Mouse (Mus musculus) kidney, embryonic 15.5 days (tissue): Measurements from ENCODE around the gene Klhl26. TPM values are rescaled to one million over a fixed set of nuclear protein-coding genes. Genes with fewer than 3 reads are reported as not detected.

Source experiments
- ATAC-seq: fragments of 200-750 bp; cut with Nextera tagmentation; replicated peaks from 2 replicates; pipeline ENCODE4 v1.8.0; 2017; ENCODE audit warnings: moderate TSS enrichment; ENCODE audit not compliant: low FRiP score
- H3K27ac ChIP-seq: fragments of 300-500 bp; sonication (generic); 2 replicates; pipeline ENCODE4 v1.5.1; 2015; ENCODE audit warnings: mild to moderate bottlenecking, inconsistent platforms
- H3K27me3 ChIP-seq: fragments of 300-500 bp; sonication (generic); 2 replicates; pipeline ENCODE4 v1.6.1; 2015; ENCODE audit warnings: inconsistent platforms
- H3K36me3 ChIP-seq: fragments of 300-500 bp; sonication (generic); 2 replicates; pipeline ENCODE4 v1.6.1; 2015; ENCODE audit warnings: inconsistent platforms
- H3K4me1 ChIP-seq: fragments of 300-500 bp; sonication (generic); 2 replicates; pipeline ENCODE4 v1.6.1; 2015; ENCODE audit warnings: inconsistent platforms
- H3K4me2 ChIP-seq: fragments of 300-500 bp; sonication (generic); 2 replicates; pipeline ENCODE4 v1.6.1; 2015; ENCODE audit warnings: moderate library complexity, mild to moderate bottlenecking, inconsistent platforms
- H3K4me3 ChIP-seq: fragments of 300-500 bp; sonication (generic); replicated peaks from 2 replicates; pipeline ENCODE4 v1.5.1; 2015; ENCODE audit warnings: mild to moderate bottlenecking, inconsistent platforms
- H3K9ac ChIP-seq: fragments of 300-500 bp; sonication (generic); 2 replicates; pipeline ENCODE4 v1.6.1; 2015; ENCODE audit warnings: mild to moderate bottlenecking, inconsistent platforms
- H3K9me3 ChIP-seq: fragments of 300-500 bp; sonication (generic); replicated peaks from 2 replicates; pipeline ENCODE4 v1.6.1; 2016; ENCODE audit warnings: inconsistent platforms
- WGBS: fragments of 180-500 bp; shearing (Covaris S2); methylation state at CpG from one replicate; pipeline ENCODE4 v1.1.7; 2015; ENCODE audit warnings: mixed read lengths; 5-methylcytosine and 5-hydroxymethylcytosine counted together
- polyA plus RNA-seq: library from polyadenylated mRNA; unstranded; fragments of >200 nt; fragmentation: Nextera tagmentation; extraction: Ambion mirVana; gene quantifications from 2 replicates; pipeline ENCODE4 v1.2.1, GENCODE M21; 2015

Gene Klhl26
- polyA plus RNA-seq, 1 experiment from 2014 or later, result 23.5 TPM

DNA sequence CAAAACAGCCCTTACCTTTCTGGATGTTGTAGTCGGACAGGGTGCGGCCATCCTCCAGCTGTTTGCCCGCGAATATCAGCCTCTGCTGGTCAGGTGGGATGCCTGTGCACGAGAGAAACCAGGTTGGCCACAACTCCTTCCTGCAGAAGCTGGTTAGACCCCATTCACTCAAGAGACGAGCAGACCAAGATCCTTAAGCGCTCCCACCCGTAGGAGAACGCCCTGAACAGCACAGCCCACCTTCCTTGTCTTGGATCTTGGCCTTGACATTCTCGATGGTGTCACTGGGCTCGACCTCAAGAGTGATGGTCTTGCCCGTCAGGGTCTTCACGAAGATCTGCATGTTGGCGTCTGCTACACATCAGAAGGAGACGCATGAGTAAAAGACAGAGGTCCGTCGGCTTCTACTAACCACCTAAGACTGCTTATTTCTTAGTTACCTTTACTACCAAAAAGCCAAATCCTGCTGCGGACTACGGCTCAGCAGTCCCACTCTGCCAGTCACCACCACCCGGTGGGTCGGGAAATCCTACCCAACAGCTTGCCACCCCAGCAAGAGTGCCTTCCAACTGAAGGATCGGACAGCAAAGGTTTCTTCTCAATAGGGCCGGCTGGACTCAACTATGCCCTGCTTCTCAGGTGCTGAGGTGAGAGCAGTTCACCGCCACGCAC lies 32.6 kb upstream of the Klhl26 start:
- ATAC-seq, result no peak
- peaks cover 52% of the 10 kb centered on the region for H3K4me1 ChIP-seq
- no peaks in the 10 kb centered on the region for H3K9me3 ChIP-seq
- peaks cover 41% of the 10 kb centered on the region for H3K36me3 ChIP-seq
- H3K4me2 ChIP-seq, result peak overlapping the region; percentile 80
- H3K4me3 ChIP-seq, result peak overlapping the region; percentile 90
- H3K27ac ChIP-seq, result peak overlapping the region; percentile 97
- no peaks in the 10 kb centered on the region for H3K27me3 ChIP-seq
- 10% methylated on average over 25 of the region's 25 CpGs for WGBS
- peak overlapping the region; percentile 99 for H3K9ac ChIP-seq

DNA sequence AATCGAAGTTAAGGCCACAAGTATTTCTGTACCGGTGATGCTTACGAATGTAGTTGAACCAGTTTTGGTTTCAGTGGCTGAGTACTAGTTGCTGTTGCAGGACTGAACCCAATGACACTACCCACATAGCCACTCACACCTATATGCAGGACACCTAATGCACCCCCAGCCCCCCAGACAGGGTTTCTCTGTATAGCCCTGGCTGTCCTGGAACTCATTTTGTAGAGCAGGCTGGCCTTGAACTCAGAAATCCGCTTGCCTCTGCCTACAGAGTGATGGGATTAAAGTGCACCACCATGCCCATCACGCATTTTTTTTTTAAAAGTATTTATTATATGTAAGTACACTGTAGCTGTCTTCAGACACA lies 30.2 kb upstream of the Klhl26 start:
- Histone ChIP-seq H3K4me1 (peaks cover 76% of the 10 kb centered on the region), H3K27ac (peak overlapping the region; percentile 97), H3K9ac (no peak overlapping the region), H3K36me3 (peaks cover 24% of the 10 kb centered on the region), H3K4me3 (peak overlapping the region; percentile 72), H3K27me3 (peaks cover 22% of the 10 kb centered on the region), H3K4me2 (no peak overlapping the region; the same call in 1 of the 2 replicates), H3K9me3 (no peaks in the 10 kb centered on the region)
- no peak for ATAC-seq
- WGBS, result 68% methylated on average over 5 of the region's 5 CpGs

DNA sequence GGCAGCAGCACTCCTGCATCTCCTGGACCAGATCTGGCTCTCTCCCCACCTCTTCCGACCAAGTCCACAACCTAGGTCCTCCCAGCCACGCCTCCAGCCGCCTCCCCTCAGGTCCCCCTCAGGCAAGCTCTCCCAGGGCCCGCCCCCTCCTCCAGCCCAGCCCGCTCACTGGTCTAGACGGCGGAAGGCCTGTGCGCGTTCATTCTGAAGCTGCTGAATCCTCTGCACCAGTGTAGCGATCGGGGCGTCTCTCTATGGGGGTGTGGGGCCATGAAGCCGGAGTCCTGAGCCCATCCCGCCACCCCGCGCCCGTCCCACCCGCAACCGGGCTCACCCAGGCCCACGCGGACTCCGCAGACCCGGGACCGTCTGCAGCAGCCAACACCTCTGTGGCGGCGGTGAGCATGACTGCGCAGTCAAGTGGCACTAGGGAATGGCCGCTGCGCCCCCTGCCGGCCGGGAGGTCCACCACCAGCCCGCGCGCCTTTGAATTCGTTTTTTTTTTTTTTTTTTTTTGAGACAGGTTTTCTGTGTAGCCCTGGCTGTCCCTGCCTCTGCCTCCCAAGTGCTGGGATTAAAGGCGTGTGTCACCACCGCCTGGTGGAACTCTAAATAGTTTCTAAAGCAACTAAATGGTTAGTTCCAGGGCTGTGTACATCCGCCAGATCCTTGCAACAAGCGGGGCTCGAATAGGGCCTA lies 29.7 kb upstream of the Klhl26 start, which contains the start of gene Rex1bd:
Gene Rex1bd, minus strand, starts transcription at position 425 of the 699 bp plus-strand sequence.
- Histone ChIP-seq H3K27ac (peak within 1 kb of the TSS; percentile 97), H3K4me1 (peaks cover 76% of the 10 kb centered on the region), H3K4me3 (peak within 1 kb of the TSS; percentile 72), H3K9ac (peak within 1 kb of the TSS; percentile 82), H3K36me3 (peaks cover 24% of the 10 kb centered on the region), H3K27me3 (peaks cover 27% of the 10 kb centered on the region), H3K9me3 (no peaks in the 10 kb centered on the region), H3K4me2 (peak within 1 kb of the TSS; percentile 90)
- peak; percentile 89 for ATAC-seq
- WGBS, result 2% methylated on average over 40 of the region's 40 CpGs

DNA sequence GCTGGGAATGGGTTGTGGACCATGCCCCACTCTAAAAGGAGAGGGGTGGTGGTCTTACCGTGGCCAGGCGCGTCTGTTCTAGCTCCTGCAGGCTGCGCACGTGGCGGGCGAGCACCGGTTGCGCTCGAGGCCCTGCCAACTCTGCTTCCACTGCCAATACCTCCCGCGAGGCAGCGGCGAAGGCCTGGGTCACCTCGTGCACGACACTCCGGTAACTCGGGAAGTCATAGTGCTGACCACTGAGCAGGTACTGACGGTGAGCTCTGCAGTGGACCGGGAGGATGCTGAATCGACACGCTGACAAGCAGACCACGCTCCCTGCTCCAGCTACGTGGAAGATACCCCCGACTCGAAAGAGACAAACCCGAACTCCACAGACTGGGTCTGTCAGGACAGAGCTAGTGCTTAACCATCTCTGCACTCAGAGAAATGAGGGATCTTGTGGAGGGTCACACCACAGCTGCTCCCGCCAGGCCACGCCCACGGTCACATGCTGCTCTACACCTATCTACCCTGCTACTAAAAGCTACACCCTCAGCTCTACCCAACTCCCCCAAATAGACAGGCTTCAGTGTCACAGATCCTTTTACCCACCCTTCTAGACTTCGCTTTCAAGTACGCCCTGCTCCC lies 29.0 kb upstream of the Klhl26 start:
- peak overlapping the region; percentile 72 for H3K4me3 ChIP-seq
- peak overlapping the region; percentile 97 for H3K27ac ChIP-seq
- peak; percentile 12; the same call in 1 of the 2 replicates for ATAC-seq
- peaks cover 77% of the 10 kb centered on the region for H3K4me1 ChIP-seq
- peak overlapping the region; percentile 82 for H3K9ac ChIP-seq
- peak overlapping the region; percentile 90 for H3K4me2 ChIP-seq
- H3K36me3 ChIP-seq, result peaks cover 24% of the 10 kb centered on the region
- WGBS, result 34% methylated on average over 32 of the region's 32 CpGs
- no peaks in the 10 kb centered on the region for H3K9me3 ChIP-seq
- peaks cover 34% of the 10 kb centered on the region for H3K27me3 ChIP-seq

DNA sequence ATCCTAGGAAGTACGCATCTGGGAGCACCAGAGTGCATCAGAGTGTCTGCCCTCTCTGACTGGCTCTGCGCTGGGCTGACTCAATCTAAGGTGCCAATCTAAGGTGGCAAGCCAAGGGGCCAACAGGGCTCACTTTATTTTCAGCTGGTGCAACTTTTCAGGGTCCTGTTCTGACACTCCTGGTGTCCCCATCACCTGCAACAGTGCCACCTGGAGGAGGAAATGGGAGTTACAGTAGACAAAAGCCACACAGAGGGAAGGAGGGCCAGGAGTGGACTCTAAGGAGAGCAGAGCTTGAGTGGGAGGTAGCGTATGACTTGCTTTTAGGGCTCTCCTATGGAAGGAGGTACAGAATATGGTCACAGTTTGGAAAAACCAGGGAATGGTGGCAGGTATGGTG lies 28.1 kb upstream of the Klhl26 start:
- Histone ChIP-seq H3K36me3 (peaks cover 24% of the 10 kb centered on the region), H3K9ac (no peak overlapping the region), H3K4me1 (peaks cover 83% of the 10 kb centered on the region), H3K4me2 (peak overlapping the region; percentile 90; the same call in 1 of the 2 replicates), H3K27me3 (peaks cover 43% of the 10 kb centered on the region), H3K9me3 (no peaks in the 10 kb centered on the region), H3K27ac (no peak overlapping the region), H3K4me3 (no peak overlapping the region)
- ATAC-seq, result no peak
- WGBS, result 71% methylated on average over 3 of the region's 3 CpGs

DNA sequence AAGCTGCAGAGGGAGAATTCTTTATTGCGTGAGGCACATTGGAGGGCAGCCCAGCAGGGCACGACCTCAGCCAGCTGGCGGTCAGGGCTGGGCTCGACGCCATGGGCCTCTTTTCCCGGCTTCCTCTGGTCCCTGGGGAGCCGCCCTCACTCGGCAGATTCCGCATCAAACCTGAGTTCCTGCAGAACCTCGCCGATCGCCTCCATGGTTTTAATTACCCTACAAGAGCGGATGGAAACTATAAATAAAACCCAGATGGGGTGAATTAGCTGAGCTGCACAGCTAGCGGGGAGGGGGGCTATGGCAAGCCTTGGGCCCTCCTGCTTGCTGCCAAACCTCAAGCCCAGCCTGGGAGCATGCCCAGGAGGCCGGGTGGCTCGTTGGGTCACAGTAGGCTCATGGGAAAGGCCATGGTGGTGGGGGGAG lies 27.5 kb upstream of the Klhl26 start:
- ATAC-seq, result no peak
- H3K9ac ChIP-seq, result no peak overlapping the region
- peaks cover 49% of the 10 kb centered on the region for H3K27me3 ChIP-seq
- no peak overlapping the region for H3K4me3 ChIP-seq
- WGBS, result 41% methylated on average over 16 of the region's 16 CpGs
- H3K9me3 ChIP-seq, result no peaks in the 10 kb centered on the region
- no peak overlapping the region for H3K27ac ChIP-seq
- peaks cover 83% of the 10 kb centered on the region for H3K4me1 ChIP-seq
- H3K4me2 ChIP-seq, result peak overlapping the region; percentile 90; the same call in 1 of the 2 replicates
- peaks cover 24% of the 10 kb centered on the region for H3K36me3 ChIP-seq

DNA sequence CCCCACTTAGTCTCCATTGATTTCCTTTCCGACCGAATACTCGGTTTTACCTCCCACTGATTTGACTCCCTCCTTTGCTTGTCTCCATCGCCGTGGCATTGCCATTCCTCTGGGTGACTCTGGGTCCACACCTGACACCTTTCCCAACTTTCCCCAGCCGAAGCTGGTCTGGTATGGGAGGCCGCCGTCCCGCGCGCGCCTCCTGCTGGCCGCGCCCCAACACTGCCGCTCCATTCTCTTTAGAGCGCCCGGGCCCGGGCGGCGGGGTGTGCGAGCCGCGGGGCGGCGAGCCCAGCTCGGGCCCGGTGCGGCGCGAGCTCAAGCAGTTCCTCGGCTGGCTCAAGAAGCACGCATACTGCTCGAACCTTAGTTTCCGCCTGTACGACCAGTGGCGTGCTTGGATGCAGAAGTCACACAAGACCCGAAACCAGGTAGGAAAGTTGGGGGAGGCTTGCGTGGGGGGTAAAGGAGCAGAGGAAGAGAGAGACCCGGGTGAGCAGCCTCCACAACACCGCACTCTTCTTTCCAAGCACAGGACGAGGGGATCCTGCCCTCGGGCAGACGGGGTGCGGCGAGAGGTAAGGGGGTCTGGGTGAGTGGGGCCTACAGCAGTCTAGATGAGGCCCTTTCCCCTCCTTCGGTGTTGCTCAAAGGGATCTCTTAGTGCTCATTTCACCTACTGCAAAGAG lies 26.4 kb upstream of the Klhl26 start:
- 14% methylated on average over 46 of the region's 46 CpGs for WGBS
- Histone ChIP-seq H3K4me1 (peaks cover 73% of the 10 kb centered on the region), H3K4me3 (peak overlapping the region; percentile 5; the same call in 1 of the 2 replicates), H3K27ac (no peak overlapping the region), H3K9ac (peak overlapping the region; percentile 15; the same call in 1 of the 2 replicates), H3K4me2 (peak overlapping the region; percentile 20), H3K27me3 (peaks cover 60% of the 10 kb centered on the region), H3K9me3 (no peaks in the 10 kb centered on the region), H3K36me3 (peaks cover 14% of the 10 kb centered on the region)
- peak; percentile 5; the same call in 1 of the 2 replicates for ATAC-seq

DNA sequence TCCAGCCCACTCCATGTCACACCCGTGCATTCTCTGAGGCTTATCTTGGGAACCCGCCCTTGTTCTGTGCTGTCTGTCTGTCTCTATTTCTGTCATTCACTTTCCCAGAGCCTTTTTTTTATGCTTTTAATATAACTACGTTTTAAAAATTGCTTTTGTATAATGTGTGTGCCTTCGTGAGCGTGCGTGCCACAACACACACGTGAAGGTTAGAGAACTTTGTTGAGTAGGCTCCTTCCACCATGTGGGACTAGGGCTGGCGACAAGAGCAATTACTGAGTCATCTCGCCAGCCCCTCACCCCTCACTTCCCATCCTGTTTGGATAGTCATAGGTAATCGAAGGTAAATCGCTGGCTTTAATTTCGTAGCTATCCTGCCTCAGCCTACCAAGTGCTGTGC lies 25.8 kb upstream of the Klhl26 start:
- Histone ChIP-seq H3K27ac (no peak overlapping the region), H3K36me3 (peaks cover 9% of the 10 kb centered on the region), H3K4me3 (no peak overlapping the region), H3K27me3 (peaks cover 66% of the 10 kb centered on the region), H3K4me2 (peak overlapping the region; percentile 29; the same call in 1 of the 2 replicates), H3K4me1 (peaks cover 69% of the 10 kb centered on the region), H3K9me3 (no peaks in the 10 kb centered on the region), H3K9ac (no peak overlapping the region)
- 29% methylated on average over 12 of the region's 12 CpGs for WGBS
- ATAC-seq, result no peak

DNA sequence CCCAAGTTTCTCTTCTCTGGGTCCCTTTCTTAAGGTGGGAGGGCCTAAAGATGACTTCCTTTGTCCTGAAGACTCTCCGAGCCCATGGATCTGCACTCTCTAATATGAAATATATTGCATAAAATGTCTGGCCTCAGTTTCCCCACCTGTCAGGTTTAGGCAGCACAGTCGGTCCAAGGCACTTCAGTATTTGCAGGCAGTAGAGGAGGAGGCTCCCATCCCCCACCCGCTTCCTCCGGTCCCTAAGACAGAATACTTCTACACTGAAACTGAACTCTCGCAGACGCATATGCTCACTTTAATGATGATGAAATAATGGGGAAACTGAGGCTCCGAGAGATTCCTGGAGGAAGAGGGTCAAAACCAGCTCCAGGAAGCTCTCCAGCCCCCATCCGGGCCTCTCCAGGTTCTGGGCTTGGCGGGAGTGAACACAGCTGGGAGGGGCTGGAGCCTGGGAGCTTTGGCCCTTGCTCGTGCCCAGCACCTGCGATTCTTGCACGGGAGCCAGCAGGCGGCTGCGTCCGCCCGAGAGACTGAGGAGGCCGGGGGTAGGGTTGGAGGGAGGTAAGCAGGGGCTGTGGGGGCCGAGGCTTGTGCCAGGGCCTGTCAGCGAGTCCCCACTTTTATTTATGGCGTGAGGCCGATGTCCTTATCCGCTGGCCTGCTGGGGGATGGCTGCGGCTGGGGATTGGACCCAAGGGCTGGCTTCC lies 25.2 kb upstream of the Klhl26 start:
- no peak overlapping the region for H3K4me3 ChIP-seq
- H3K4me1 ChIP-seq, result peaks cover 63% of the 10 kb centered on the region
- H3K27me3 ChIP-seq, result peaks cover 72% of the 10 kb centered on the region
- peak overlapping the region; percentile 29; the same call in 1 of the 2 replicates for H3K4me2 ChIP-seq
- no peak for ATAC-seq
- H3K36me3 ChIP-seq, result peaks cover 3% of the 10 kb centered on the region
- H3K9ac ChIP-seq, result no peak overlapping the region
- H3K27ac ChIP-seq, result no peak overlapping the region
- 10% methylated on average over 23 of the region's 23 CpGs for WGBS
- H3K9me3 ChIP-seq, result no peaks in the 10 kb centered on the region

DNA sequence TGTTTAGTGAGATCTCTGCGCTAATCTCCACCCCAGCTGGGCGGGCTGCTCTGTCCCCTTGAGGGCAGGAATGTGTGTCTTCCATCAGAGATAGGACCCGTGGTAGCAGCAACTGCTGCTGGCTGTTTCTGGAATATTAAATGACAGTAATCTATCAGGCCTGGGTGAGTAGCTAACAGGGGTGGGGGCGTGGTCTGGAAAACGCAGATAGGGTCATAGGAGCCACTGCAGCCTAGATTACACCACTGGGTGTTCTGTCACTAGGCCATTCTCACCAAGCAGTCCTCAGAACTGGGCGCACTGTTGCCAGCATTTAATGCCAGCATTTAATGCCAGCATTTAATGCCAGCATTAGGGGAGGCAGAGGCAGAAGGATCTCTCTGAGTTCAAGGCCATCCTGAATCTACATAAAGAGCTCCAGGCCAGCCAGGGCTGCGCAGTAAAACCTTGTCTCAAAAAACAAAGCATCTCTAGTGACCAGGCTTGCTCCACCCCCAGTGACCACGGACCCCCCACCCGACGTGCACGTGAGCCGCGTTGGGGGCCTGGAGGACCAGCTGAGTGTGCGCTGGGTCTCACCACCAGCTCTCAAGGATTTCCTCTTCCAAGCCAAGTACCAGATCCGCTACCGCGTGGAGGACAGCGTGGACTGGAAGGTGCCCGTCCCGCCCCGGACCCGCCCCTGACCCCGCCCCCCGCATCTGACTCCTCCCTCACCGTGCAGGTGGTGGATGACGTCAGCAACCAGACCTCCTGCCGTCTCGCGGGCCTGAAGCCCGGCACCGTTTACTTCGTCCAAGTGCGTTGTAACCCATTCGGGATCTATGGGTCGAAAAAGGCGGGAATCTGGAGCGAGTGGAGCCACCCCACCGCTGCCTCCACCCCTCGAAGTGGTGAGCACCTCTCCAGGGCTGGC lies 23.9 kb upstream of the Klhl26 start:
- peaks cover 58% of the 10 kb centered on the region for H3K4me1 ChIP-seq
- peaks cover 85% of the 10 kb centered on the region for H3K27me3 ChIP-seq
- no peaks in the 10 kb centered on the region for H3K36me3 ChIP-seq
- peak overlapping the region; percentile 50 for H3K4me2 ChIP-seq
- WGBS, result 9% methylated on average over 38 of the region's 39 CpGs
- no peak overlapping the region for H3K27ac ChIP-seq
- peak overlapping the region; percentile 25 for H3K4me3 ChIP-seq
- no peak overlapping the region for H3K9ac ChIP-seq
- H3K9me3 ChIP-seq, result no peaks in the 10 kb centered on the region
- no peak for ATAC-seq
